Mouse (Mus musculus) gastrocnemius, postnatal 36 days (tissue): Measurements from ENCODE around the gene Zfhx3. TPM values are rescaled to one million over a fixed set of nuclear protein-coding genes. Genes with fewer than 3 reads are reported as not detected.

Experiments used
- DNase-seq, 2 experiments: peaks; one replicate each; pipeline ENCODE4 v3.0.0; 2022
- intact Hi-C: fragments of 180-260 bp; cut with DNase I; formaldehyde crosslinking; loops from one replicate; pipeline ENCODE4 v1.15.1; 2025
- total RNA-seq, 2 experiments: library from RNA; stranded (reverse); gene quantifications; 2 replicates each; pipeline ENCODE4 v1.2.3; 2021

Gene Zfhx3
- total RNA-seq, 2 experiments from 2014 or later = 12.7 to 13.4 TPM

GRCm38 (mm10) chr8:108613280-108613679, 670.8 kb downstream of the Zfhx3 start:
- intact Hi-C loops = no loop called here
- no peak for DNase-seq

GRCm38 (mm10) chr8:108621296-108621695, 678.9 kb downstream of the Zfhx3 start:
- DNase-seq = no peak
- intact Hi-C loops = no loop called here

- DNase-seq = no peak
- intact Hi-C loops = no loop called here
These were observed 681.2 kb downstream of the Zfhx3 start for GRCm38 (mm10) chr8:108623660-108624059.

- intact Hi-C loops = no loop called here
- no peak for DNase-seq
These were observed 683.2 kb downstream of the Zfhx3 start for GRCm38 (mm10) chr8:108625571-108626120.

GRCm38 (mm10) chr8:108631069-108631468, 688.6 kb downstream of the Zfhx3 start:
- intact Hi-C loops = no loop called here
- DNase-seq = no peak

DNA sequence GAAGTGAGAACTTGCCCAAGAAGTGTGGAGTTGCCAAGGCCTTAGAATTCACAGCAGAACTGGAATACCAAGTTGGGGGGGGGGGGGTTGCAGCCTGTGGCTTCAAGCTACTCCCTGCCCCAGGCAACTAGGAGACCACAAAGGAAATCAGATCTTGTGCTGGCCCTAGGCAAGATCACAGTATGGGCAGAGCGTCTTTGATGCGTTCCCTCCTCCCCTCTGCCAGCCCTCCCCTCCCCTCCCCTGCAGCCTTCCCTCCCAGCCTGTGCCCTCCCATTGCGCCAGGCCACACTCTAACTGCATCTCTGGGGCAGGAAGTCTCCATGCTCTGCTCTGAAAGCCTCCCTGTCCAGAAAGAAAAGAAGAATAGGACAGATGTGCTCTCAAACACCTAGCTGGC, 691.8 kb downstream of the Zfhx3 start:
- no peak for DNase-seq
- intact Hi-C loops = no loop called here

- DNase-seq = no peak
- intact Hi-C loops = no loop called here
These were observed 695.4 kb downstream of the Zfhx3 start for GRCm38 (mm10) chr8:108637887-108638286.

GRCm38 (mm10) chr8:108645660-108646059, 703.2 kb downstream of the Zfhx3 start:
- DNase-seq = no peak
- intact Hi-C loops = no loop called here

DNA sequence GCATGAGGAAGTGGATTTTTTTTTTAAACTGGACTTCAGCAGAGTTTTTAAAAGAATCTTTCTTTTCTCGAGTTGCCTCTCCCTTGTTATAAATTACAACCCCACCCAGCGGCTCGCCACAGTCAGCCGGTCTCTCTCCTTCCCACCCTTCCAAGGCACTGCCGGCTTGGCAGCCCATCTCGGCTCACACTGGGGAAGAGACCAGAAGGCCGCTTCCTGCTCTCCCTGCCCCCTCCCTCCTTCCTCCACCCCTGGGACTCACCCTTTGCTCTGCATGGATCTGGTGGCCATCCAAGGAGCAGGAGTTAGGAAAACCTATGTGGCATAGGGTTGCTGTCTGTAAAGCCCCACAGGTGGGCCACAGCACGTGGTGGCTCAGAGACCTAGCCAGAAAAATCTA, 705.1 kb downstream of the Zfhx3 start:
- peak; percentile 26 to 60 for DNase-seq
- intact Hi-C loops = no loop called here

GRCm38 (mm10) chr8:108648993-108649392, 706.5 kb downstream of the Zfhx3 start:
- intact Hi-C loops = no loop called here

DNA sequence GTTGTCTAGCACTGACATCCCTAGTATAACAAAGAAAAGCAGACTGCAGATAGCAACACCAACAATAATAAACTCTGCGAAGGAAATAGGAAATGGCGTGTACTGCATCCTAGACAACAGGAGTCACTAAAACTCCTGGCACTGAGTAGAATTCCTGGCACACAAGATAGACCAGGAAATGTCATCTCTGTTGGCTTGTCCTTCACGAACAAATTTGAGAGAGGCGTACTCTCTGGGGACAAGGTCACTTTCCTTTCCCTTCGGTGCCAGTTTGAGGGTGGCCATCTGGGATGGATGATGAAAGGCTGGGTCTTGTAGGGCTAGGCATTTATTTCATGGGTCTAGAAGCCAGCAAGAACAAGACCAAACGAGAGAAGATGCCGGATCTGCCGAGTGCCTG, 708.4 kb downstream of the Zfhx3 start:
- DNase-seq = no peak
- intact Hi-C loops = no loop called here

More at GRCm38 (mm10) chr8:108648993-108649392, 706.5 kb downstream of the Zfhx3 start:
- no peak for DNase-seq

GRCm38 (mm10) chr8:108661486-108662093, 719.1 kb downstream of the Zfhx3 start:
- intact Hi-C loops = no loop called here
- DNase-seq = no peak

- intact Hi-C loops = no loop called here
- no peak for DNase-seq
These were observed 720.3 kb downstream of the Zfhx3 start for GRCm38 (mm10) chr8:108662766-108663165.

DNA sequence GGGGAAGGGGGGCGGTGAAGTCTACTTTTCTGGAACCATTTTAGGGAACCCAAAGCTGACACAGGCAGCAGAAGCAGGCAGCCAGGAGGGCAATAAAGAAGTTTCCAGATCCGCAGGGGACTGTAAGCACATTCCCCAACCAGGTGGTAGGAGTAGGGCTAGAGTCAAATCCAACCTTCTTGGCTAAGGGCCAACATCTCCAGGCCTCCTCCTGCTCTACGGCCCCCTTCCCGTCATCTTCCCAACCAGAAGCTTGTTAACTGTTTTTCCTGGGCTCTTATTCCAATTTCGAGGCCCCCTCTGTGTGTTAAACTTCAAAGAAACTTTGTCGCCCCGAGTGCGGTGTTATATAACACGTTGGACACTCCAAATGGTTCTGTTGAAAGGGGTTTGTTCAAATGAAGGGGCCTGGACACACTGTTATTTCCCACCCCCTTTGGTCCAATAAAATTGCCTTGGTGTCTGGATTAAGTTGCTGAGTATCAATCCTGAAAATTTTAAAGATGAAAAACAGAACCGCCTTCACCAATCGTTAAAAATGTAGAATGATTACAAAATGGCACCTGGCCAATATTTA, 729.6 kb downstream of the Zfhx3 start:
- intact Hi-C loops = no loop called here
- DNase-seq = no peak

DNA sequence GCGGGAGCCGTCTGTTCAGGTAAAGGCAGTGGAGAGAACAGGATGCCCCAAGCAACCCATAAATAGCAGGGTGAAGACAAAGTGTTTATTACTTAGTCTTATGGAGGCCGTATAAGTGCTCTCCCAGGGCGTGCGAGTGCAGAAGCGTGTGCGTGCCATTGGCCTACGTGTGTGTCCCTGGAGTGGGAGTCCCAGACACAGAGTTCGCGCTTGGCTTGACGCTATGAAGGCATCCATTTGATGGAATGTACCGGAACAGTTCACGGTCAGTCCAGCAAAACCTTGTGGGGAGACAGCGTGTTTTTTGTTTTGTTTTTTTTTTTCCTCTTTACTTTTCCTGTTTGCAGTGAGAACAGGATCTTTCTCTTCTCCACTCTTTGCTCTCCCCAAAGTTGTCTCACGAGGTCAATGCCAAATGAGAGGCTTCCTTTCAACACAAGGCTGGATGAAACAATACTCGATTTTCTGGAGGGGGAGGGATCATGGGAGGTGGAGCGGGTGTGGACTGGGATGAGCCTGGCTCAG, 732.6 kb downstream of the Zfhx3 start:
- DNase-seq = no peak
- intact Hi-C loops = no loop called here

- no peak for DNase-seq
- intact Hi-C loops = no loop called here
These were observed 747.2 kb downstream of the Zfhx3 start for GRCm38 (mm10) chr8:108689694-108690093.

GRCm38 (mm10) chr8:108690576-108691455, 748.4 kb downstream of the Zfhx3 start:
- DNase-seq = no peak
- intact Hi-C loops = no loop called here

DNA sequence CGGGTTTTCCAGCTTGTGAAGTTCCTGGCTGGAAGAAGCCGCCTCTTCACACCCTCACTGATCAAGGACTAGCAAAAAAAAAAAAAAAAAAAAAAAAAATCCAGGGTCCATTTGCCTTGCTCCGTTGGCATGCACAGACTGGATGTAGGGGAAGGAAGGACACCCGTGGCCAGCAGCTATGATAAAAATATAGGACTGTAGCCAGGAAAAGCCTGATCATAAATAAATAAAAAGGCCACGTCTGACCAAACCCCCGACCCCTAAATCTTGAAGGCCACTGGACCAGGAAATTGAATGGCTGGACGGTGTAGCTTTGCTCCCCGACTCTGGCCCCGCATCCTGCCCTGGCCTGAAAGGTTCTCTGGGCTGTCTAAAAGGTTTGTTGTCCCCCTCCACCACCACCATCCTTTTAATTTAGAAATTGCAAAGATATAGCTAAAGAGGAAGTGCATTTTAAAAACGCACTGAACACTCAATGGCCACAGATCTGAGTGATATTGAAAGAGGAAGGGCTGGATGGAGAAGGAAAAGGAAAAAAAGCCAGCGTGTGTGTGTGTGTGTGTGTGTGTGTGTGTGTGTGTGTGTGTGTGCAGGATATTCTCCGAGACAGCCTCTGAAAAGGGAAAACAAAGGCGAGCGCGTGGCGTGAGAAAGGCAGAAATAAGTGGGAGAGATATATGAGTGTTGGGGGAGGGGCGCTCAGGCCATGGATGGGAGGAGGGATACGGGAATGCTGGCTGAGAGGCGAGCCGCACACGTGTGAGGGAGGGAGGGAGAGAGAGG, 749.2 kb downstream of the Zfhx3 start:
- intact Hi-C loops = no loop called here
- DNase-seq = peak in 1 of 2 experiments; percentile 40

GRCm38 (mm10) chr8:108692239-108692627, 749.8 kb downstream of the Zfhx3 start:
- DNase-seq = no peak
- intact Hi-C loops = no loop called here
